Mouse (Mus musculus) c-Kit-positive CD71-positive TER-119-negative erythroid progenitor cells, embryonic 14.5 days (primary cell): ENCODE measurements around the gene Bud13.
A peak's percentile ranks its signal among the peaks of the same experiment; 100 is the strongest.
"Not testable (repeated sequence)": the region's sequence is repeated elsewhere in the genome, so short reads cannot be mapped to it uniquely, and the experiment has no call there.

Experiments
- DNase-seq: peaks from one replicate; pipeline ENCODE4 v3.0.0-alpha.2; 2013; ENCODE audit warnings: low read depth

Gene Bud13

DNA sequence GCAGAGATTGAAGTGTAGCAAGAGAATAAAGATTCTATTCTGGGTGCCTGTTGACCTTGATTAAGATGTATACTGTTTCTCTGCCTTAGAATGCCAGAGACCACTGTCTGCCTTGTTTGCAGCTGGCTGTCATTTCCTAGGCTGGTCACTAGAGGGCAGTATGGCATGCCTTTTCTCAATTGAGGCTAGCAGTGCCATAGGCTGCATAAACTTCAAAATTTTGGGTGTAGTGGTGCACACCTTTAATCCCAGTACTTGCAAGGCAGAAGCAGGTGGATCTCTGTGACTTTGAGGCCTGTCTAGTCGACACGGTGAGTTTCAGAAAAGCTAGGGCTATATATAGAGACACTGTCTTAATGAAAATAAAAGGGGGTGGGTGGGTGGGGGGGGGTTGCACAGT, 19.3 kb downstream of the Bud13 start:
- DNase-seq = peak; percentile 36

DNA sequence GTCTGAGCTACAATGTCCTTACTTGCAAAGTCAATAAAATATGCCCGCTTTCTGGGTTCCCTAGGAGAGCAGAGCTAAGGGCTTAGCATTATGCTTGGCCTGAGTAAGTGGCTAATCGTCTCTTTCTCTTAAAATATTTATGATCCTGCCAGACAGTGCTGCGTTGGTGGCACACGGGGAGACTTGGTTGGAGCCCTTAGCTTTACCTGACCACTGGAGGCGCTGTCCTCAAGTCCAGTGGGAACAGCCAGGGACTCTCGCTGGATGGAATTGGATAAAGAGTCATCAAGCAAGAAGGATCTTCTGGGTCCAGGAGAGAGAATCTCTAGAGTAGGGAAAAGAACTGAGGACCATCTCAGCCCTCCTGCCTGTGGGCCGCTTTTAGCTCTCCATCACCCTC, 26.3 kb downstream of the Bud13 start:
- no peak for DNase-seq

DNA sequence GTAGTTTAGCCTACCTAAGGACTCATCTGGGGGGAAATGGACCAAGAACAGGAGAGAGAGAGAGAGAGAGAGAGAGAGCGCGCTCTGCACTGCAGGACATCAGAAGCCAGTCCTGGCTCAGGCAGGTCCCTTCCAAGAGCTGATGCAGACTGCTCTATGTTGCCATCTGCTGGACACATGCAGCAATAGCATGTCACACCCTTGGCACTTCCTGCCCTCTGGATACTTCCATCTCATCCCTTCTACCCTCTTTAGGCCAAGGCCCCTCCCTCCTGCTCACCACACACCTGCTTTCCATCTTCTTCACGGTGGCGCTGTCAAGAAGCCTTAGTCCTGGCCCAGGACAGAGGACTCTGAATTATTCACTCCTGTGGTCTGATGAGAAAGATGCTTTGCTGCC, 31.7 kb downstream of the Bud13 start:
- DNase-seq = peak; percentile 48

DNA sequence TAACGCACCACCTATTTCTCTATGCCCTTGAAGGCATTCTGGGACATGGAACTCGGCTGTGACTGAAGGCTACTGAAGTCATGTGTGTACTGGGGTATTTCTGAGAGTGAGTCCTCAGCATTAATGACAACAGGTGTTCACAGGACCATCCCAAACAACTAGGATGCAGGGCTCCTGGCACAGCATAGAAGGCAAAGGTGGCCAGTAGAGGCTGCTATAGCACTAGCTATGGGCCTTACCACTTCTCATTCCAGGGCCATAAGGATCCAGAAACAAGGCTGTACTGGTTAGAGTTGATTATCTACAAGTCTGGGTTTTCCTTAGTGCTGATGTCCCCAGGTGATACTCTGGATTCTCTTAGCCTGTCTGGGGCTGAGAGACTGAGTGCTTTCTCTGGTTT, 32.1 kb downstream of the Bud13 start:
- DNase-seq = no peak

DNA sequence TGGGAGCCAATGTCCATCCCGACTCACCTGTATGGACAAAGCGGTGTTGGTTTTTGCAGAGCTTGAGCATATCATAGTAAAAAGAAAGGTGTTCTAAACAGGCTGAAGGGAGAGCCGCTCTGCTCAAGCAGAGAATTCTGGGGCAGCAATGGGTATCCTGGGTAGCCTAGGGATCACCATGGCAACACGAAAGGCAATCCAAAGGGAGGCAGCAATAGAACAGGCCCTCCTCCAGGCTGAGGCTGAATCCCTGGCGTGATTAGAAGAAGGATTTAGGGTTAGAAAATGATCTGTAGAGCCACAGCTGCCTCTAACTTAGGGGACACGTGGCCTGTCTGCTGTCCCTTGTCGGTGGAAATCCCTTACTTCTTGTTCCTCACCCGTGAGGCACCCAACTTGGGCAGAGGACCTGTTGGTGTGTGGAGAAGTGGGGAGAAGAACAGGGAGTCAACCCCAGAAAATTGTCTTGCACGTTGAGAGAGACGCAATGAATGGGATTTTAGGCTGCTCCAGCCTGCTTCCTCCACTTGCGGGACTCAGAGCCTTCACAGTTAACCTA, 33.1 kb downstream of the Bud13 start:
- no peak for DNase-seq

DNA sequence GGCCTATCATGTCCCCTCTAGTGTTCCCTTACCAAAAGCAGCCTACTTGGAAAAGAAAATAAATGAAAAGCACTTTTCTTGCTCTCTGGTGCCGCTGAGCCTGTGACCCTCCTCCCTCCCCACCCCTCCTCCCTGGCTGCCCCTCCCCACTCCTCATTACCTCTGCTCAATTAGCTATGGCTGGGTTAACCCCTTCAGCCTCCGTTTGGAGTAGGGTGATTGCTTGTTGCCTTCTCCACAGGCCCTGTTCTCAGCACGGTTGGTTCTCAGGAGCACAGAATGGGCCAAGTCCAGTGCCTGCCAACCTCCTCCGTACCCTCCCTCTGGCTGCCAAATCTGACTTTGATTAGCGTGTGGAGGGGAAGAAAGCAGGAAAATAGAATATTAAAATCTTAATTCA, 33.6 kb downstream of the Bud13 start:
- DNase-seq = no peak

DNA sequence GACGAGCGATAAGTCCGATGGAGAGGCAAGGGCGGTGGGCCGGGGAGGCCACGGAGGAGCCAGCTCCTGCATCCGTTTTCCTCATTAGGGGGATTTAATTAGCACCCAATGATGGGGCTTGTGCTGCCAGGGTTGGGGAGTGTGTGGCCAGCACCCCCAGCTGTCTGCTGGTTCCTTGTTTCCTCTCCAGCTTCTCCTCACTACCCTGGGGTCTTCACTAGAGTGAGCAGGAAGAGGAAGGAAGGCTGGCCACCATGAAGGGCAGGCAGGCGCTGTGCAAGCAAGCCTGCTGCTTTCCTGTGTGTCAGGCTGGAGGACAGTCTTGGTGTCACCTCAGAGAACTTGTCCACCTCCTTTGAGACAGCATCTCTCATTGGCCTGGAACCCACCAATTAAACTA, 34.1 kb downstream of the Bud13 start:
- no peak for DNase-seq

DNA sequence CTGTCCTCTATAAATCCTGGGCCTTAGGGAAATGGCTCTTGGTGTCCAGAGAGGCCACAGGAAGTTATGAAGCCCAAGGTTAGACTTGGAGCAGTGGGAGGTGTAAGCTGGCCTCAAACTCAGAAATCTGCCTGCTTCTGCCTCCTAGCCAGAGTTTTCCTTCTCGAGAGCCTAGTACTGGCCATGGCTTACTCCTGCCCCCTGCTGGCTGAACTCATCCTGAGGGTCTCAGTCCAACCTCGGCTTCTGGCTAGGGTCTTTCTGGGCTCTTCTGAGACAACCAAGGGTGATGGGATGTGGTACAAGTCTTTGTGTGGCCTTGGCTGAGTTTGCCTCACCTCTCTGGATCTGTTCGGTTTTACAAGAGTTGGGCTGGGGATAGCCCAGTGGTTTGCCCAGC, 35.1 kb downstream of the Bud13 start:
- DNase-seq = no peak

DNA sequence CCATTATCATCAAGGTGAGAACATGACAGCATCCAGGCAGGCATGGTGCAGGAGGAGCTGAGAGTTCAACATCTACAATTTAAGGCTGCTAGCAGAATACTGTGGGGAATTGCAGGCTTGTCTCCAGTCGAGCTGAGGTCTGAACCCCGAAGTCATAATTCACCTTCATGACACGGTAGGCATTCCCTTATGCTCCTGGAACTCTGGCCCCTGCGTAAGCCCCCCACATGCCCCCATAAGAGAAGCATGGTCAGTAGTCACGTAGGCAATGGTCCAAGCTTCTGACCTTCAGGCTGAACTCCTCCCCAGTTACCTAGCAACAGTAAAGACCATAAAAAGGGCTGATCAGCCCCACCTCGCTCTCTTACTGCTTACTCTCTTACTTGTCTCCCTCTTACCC, 37.1 kb downstream of the Bud13 start, which contains the start of gene 4931429L15Rik:
Gene 4931429L15Rik (minus strand): TSS at position 101 of the 400 bp plus-strand sequence.
- DNase-seq = not testable (repeated sequence)

DNA sequence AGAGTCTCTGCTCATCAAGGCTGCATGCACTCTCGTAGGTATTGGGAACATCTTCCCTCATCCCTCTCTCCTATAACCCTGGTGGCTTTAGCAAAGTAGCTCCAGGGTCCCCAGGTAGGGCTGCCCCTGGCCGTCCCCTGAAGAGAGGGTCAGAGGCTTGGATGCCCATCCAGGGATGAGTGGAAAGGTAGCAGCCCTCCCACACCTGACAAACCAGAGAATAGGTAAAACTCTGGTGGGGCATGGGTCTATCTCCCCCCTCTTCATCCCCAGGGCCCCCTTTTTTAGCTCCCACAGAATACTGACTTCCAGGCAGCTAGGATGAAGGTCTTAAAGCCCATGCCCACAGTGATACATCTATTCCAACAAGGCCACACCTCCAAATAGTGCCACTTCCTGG, 37.7 kb downstream of the Bud13 start:
- DNase-seq = no peak

DNA sequence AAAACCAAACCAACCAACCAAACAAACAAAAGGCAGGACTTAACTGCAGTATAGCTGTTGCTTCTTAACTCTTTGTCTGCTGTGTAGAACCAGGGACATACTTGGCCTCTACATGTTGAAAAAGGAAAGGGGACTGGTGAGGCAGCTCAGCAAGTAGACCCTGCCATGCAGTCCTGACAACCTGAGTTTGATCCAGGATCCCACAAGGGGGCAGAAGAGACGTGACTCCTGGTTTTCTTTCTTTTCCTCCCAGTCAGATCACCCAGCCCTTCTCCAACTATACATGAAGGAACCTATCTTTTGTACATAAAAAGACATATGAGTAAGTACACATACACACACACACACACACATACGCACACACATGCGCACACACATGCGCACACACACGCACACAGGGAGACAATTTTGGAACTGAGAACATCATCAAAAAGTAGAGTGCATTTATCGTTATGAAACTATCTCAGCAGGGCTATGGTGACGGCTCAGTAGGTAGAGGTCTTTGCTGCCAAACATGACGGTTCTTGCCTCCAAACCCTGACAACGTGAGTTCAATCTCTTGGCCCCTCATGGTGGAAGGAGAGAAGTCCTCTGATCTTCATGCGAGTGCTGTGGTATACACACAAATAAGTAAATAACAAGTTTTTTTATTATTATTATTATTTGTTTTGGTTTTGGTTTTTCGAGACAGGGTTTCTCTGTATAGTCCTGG, 44.0 kb downstream of the Bud13 start:
- no peak for DNase-seq

DNA sequence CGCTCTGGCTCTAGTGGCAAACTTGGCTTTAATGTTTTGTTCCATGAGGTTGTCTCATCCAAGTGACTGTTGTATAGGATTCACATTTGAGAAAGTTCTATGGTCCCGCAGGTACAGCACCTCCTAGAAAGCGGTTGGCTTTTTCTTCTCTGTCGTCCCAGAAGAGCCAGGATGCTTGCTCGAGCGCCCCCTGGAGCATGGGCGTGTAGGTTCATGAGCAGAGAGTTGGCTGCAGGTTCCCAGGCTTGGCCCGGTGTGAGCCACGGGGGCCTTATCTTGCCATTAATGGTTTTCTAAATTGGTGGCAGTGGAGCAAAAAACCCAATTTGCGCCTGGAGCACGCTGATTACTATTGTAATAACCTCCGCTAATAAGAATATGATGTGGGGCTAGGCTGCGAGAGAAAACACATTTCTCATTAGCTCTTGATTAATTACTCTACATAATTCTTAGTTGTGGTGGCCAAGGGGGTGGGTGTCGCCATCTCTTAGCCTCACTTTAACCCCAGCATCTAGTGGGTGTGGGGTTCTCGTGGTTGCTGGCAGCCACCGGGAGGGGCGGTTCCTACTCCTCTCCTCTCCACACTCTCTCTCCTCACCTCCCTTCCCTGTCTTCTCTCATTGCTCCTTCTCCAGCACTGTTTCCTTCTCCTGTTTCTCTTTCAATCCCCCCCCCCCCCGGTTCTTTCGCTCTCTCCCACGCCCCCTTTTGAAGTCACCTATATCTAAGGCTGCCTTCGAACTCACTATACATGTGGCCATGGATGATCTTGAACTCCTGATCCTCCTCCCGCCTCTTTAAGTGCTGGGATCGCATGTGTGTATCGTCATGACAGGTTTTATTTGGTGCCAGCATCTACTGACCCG, 45.1 kb downstream of the Bud13 start:
- DNase-seq = peak; percentile 30

DNA sequence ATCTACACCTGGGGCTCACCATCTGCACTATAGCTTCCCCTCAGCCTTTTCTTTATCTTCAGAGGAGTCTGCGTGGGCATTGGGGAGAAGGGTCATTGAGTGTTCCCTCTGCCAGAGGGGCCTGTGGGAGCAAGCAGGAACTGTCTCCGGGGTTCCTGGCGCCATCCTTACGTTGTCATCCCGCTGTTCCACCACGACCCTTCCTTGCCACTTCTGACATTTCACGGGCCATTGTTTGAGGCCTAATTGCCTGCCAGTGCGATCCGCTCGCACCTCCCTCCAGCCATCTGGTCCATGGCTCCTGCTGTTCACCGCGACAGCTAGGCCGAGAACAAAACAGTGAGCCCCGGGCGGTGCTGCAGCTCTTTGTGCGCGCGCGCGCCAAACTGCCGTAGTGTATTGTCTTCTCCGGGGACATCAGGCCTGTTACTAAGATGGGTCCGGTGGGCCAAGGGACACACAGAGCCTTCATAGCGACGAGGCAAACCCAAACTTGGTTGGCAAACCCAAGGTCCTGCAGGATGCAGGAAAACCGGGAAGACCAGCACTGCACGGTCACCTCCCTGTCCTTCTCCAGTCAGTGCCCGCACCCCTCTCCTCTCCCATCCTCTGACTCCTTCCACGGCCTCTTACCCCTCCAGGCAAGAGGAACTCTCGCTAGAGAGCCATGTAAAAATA, 45.9 kb downstream of the Bud13 start:
- no peak for DNase-seq

DNA sequence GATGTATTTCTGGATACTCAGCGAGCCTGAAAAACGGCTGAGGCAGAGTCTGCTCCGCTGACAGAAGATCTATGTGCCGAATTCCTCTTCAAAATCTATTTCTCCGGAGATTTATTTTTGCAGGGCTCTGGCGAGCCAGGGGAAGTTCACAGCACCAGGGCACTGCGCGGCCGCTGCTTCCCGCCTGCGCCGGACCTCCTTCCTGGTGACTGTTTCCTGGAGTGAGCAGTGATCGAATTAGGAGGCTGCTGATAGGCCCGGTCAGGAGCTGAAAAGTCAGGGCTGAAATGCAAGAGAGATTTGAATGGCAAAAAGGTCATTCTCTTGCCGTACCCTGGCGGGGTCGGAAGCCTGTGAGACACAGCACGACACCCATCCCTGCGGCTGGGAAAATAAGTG, 46.4 kb downstream of the Bud13 start:
- no peak for DNase-seq

DNA sequence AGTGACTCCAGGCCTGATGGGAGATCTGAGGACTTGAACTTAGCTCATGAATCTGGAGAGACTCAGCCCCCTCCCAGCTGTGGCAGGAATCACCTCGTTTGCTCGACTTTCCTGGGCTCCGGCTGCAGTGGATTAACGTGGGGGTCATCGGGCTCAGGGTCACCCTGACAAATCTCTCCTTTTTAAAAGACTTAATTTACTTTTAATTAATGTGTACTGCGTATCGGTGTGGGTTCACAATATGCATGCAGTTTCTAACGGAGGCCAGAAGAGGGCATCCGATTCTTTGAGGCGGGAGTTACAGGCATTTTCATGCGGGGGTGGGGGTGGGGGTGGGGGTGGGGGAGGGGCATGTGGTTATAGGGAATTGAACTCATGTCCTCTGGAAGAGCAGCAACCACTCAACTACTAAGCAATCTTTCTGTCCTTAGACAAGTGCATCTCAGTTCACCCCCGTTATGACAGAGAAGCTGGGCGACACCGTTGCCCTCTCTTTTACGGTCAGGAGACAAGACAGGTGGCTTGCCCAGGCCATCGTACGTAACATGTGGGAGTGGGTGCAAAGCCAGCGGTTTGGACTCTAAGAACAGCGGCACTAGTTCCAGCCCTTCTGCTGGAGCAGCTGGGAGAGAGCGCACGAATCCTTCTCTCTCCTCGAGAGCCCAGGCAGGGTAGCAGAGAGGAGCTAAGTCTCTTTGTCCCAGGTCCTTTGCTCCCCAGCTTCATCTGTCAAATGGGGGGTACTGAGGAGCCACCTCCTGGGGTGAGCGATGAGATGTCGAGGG, 47.2 kb downstream of the Bud13 start:
- DNase-seq = no peak

DNA sequence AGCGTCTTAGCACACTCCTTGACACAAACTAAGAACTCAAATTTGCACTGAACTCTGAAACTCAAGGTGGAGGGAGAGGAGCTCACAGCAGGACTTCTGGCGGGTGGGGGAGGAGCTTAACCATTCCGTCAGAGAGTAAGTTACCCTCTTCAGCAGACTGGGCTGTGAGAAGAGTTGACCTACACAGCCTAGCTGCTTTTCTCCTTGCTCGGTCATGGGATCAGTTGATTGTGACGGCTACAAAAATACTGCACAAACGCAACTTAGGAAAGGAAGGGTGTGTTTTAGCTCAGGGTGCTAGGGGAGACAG, 47.7 kb downstream of the Bud13 start:
- no peak for DNase-seq

DNA sequence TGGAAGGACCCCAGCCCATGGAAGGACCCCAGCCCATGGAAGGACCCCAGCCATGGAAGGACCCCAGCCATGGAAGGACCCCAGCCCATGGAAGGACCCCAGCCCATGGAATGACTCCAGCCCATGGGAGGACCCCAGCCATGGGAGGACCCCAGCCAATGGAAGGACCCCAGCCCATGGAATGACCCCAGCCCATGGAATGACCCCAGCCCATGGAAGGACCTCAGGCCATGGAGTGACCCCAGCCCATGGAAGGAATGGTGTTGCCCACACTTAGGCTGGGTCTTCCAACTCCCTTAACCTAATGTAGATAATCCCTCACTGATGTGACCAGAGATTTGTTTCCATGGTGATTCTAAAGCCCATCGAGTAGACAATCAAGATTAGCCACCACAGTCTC, 48.5 kb downstream of the Bud13 start:
- no peak for DNase-seq

DNA sequence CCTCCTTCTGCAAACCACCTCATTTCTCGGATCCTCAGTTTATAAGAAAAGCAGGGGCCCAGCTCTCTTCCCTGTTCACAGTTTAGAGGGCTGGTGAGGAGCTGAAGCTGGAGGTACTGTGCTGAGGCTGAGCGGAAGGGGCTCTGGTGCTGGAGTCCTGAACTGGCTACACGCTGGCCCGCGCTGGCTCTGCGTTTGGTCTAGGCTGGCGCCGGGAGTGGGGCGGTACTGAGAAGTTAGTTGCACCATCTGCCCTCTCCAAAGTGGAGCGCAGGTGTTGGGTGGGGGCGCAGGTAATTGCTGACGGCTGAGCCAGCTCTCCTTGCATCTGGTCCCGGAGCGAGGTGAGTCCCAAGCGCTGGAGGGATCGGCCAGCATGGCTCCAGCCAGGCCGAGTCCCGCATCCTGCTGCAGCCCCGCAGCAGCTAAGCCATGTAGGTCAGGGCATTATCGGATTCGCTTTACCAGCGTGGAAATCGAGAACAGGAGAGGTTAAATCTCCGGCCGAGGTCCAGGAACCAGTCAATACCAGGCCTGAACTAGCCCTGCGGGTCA, 51.7 kb downstream of the Bud13 start:
- no peak for DNase-seq

DNA sequence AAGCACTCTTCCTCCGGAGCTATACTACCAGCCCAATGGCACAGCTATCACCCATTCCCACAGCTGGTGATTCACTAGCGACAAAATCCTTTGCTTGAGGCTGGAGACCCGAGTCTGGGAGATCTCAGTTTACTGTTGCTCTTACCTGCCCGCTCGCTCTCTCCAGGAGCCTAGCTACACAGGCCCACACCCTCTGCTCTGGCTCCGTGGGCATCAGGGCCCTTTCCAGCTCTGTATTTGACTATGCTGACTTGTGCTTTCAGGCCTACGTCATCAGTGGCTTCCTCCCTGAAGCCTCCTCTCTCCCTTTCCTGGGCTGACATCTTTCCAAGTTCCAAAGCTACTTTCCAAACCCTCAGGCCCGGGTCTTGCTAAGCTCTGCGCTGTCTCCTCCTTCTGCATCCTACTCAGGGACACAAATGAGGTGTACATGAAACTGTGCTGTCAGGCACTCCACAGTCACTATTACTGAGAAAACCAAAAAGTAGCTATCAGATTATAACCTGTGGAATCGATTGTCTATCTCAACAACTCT, 52.7 kb downstream of the Bud13 start:
- DNase-seq = no peak

DNA sequence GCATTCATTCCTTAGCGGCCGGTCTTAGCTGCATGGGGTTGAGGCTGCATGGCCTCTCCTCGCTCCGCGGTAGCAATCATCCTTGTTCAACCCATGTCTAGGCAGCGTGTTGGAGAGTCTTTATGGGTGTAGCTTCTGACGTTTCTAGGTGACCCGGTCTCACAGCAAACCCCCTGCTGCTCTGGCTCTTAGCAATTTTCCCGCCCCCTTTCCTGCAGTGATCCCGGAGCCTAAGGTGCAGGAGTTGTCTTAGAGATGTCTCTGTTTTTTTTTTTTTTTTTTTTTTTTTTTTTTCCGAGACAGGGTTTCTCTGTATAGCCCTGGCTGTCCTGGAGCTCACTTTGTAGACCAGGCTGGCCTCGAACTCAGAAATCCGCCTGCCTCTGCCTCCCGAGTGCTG, 53.5 kb downstream of the Bud13 start:
- DNase-seq = not testable (repeated sequence)

DNA sequence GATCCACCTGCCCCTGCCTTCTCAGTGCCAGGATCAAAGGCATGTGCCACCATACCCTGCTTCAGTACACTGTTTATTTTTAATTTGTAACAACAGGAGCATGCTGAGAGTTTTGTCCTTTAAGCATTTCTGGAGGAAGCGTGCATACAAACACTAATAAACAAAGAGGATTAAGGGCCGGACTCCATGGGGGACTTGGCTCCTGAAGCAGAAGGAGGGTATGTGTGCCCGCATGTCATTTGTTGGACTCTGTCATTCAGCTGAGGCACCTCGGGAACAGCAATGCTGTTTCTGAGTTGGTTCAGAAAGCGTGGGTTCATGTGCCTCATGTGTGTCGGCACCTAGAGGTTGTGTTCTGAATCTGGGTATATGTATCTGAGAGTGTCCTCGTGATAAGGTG, 54.5 kb downstream of the Bud13 start:
- DNase-seq = no peak
